Mouse (Mus musculus): ENCODE measurements at regions not wholly inside any gene's neighbourhood (a gene's known extent, or its start where the extent isn't known, plus 50 kb on each side); places are given as distances from the start of the nearest gene placed in this dataset.

GRCm38 (mm10) chr9:117836696-117837380 lies 203.5 kb upstream of the Azi2 start:
- H3K36me3 ChIP-seq (replicated peaks): no peaks in the 10 kb centered on the region
- no peaks in the 10 kb centered on the region for H3K9me3 ChIP-seq
- no peak for DNase-seq (ENCODE audit: extremely low spot score, low spot score)
- peaks cover 11% of the 10 kb centered on the region for H3K4me1 ChIP-seq
- no peaks in the 10 kb centered on the region for H3K27me3 ChIP-seq (ENCODE audit: poor library complexity, severe bottlenecking)
- H3K27ac ChIP-seq: no peak overlapping the region
- no peak overlapping the region for H3K4me3 ChIP-seq
- 69% methylated on average over 12 of the region's 12 CpGs for WGBS

GRCm38 (mm10) chr9:117833586-117833985 lies 203.9 kb upstream of the Rbms3 start:
- Histone ChIP-seq H3K27ac (no peak overlapping the region), H3K27me3 (ENCODE audit: poor library complexity, severe bottlenecking) (no peaks in the 10 kb centered on the region), H3K36me3 (replicated peaks) (no peaks in the 10 kb centered on the region), H3K9me3 (no peaks in the 10 kb centered on the region), H3K4me3 (no peak overlapping the region), H3K4me1 (peaks cover 11% of the 10 kb centered on the region)
- WGBS: 81% methylated on average over 6 of the region's 6 CpGs
- DNase-seq (ENCODE audit: extremely low spot score, low spot score): no peak

GRCm38 (mm10) chr9:117814661-117815060 lies 184.9 kb upstream of the Rbms3 start:
- no peaks in the 10 kb centered on the region for H3K27me3 ChIP-seq (ENCODE audit: poor library complexity, severe bottlenecking)
- H3K4me3 ChIP-seq: no peak overlapping the region
- H3K27ac ChIP-seq: peak overlapping the region; percentile 73
- DNase-seq (ENCODE audit: extremely low spot score, low spot score): peak; percentile 31
- 34% methylated on average over 4 of the region's 4 CpGs for WGBS
- H3K9me3 ChIP-seq: no peaks in the 10 kb centered on the region
- no peaks in the 10 kb centered on the region for H3K36me3 ChIP-seq (replicated peaks)
- H3K4me1 ChIP-seq: peaks cover 17% of the 10 kb centered on the region

GRCm38 (mm10) chr9:117813216-117813615 lies 183.5 kb upstream of the Rbms3 start:
- no peaks in the 10 kb centered on the region for H3K36me3 ChIP-seq (replicated peaks)
- no peak overlapping the region for H3K27ac ChIP-seq
- no peaks in the 10 kb centered on the region for H3K27me3 ChIP-seq (ENCODE audit: poor library complexity, severe bottlenecking)
- WGBS: 88% methylated on average over 9 of the region's 9 CpGs
- H3K9me3 ChIP-seq: no peaks in the 10 kb centered on the region
- no peak for DNase-seq (ENCODE audit: extremely low spot score, low spot score)
- no peak overlapping the region for H3K4me3 ChIP-seq
- peaks cover 17% of the 10 kb centered on the region for H3K4me1 ChIP-seq

- Histone ChIP-seq H3K27ac (no peak overlapping the region), H3K9me3 (no peaks in the 10 kb centered on the region), H3K4me1 (no peaks in the 10 kb centered on the region), H3K4me3 (no peak overlapping the region), H3K27me3 (ENCODE audit: poor library complexity, severe bottlenecking) (no peaks in the 10 kb centered on the region), H3K36me3 (replicated peaks) (no peaks in the 10 kb centered on the region)
- 82% methylated on average over 9 of the region's 9 CpGs for WGBS
- DNase-seq (ENCODE audit: extremely low spot score, low spot score): no peak
These were observed 176.1 kb upstream of the Rbms3 start for GRCm38 (mm10) chr9:117805812-117806211.

- Histone ChIP-seq H3K4me3 (no peak overlapping the region), H3K27ac (no peak overlapping the region), H3K36me3 (replicated peaks) (no peaks in the 10 kb centered on the region), H3K4me1 (peaks cover 5% of the 10 kb centered on the region; the same call in 1 of the 2 replicates), H3K9me3 (no peaks in the 10 kb centered on the region), H3K27me3 (ENCODE audit: poor library complexity, severe bottlenecking) (no peaks in the 10 kb centered on the region)
- DNase-seq (ENCODE audit: extremely low spot score, low spot score): no peak
- WGBS: 85% methylated on average over 5 of the region's 5 CpGs
These were observed 154.5 kb upstream of the Rbms3 start for GRCm38 (mm10) chr9:117784186-117784591.

- Histone ChIP-seq H3K27me3 (ENCODE audit: poor library complexity, severe bottlenecking) (no peaks in the 10 kb centered on the region), H3K4me3 (no peak overlapping the region), H3K36me3 (replicated peaks) (no peaks in the 10 kb centered on the region), H3K9me3 (no peaks in the 10 kb centered on the region), H3K27ac (no peak overlapping the region), H3K4me1 (peaks cover 7% of the 10 kb centered on the region; the same call in 1 of the 2 replicates)
- WGBS: 89% methylated on average over 6 of the region's 6 CpGs
- DNase-seq (ENCODE audit: extremely low spot score, low spot score): no peak
These were observed 124.9 kb upstream of the Rbms3 start for GRCm38 (mm10) chr9:117754651-117755050.

GRCm38 (mm10) chr9:117753466-117753865 lies 123.8 kb upstream of the Rbms3 start:
- H3K36me3 ChIP-seq (replicated peaks): no peaks in the 10 kb centered on the region
- H3K27ac ChIP-seq: no peak overlapping the region
- WGBS: 85% methylated on average over 3 of the region's 3 CpGs
- H3K27me3 ChIP-seq (ENCODE audit: poor library complexity, severe bottlenecking): no peaks in the 10 kb centered on the region
- H3K4me3 ChIP-seq: no peak overlapping the region
- H3K9me3 ChIP-seq: no peaks in the 10 kb centered on the region
- DNase-seq (ENCODE audit: extremely low spot score, low spot score): no peak
- peaks cover 2% of the 10 kb centered on the region; the same call in 1 of the 2 replicates for H3K4me1 ChIP-seq

- Histone ChIP-seq H3K27me3 (ENCODE audit: poor library complexity, severe bottlenecking) (no peaks in the 10 kb centered on the region), H3K4me1 (no peaks in the 10 kb centered on the region), H3K27ac (no peak overlapping the region), H3K4me3 (no peak overlapping the region), H3K9me3 (no peaks in the 10 kb centered on the region), H3K36me3 (replicated peaks) (no peaks in the 10 kb centered on the region)
- WGBS: 96% methylated on average over 8 of the region's 8 CpGs
- no peak for DNase-seq (ENCODE audit: extremely low spot score, low spot score)
These were observed 115.2 kb upstream of the Rbms3 start for GRCm38 (mm10) chr9:117744906-117745305.

GRCm38 (mm10) chr9:117729366-117729765 lies 99.7 kb upstream of the Rbms3 start:
- Histone ChIP-seq H3K36me3 (replicated peaks) (no peaks in the 10 kb centered on the region), H3K4me3 (no peak overlapping the region), H3K4me1 (no peaks in the 10 kb centered on the region), H3K27me3 (ENCODE audit: poor library complexity, severe bottlenecking) (no peaks in the 10 kb centered on the region), H3K9me3 (peaks cover 6% of the 10 kb centered on the region; the same call in 1 of the 2 replicates), H3K27ac (no peak overlapping the region)
- DNase-seq (ENCODE audit: extremely low spot score, low spot score): no peak
- WGBS: 93% methylated on average over 6 of the region's 6 CpGs

- no peak for DNase-seq (ENCODE audit: extremely low spot score, low spot score)
- H3K27me3 ChIP-seq (ENCODE audit: poor library complexity, severe bottlenecking): no peaks in the 10 kb centered on the region
- WGBS: 93% methylated on average over 7 of the region's 7 CpGs
- H3K4me1 ChIP-seq: no peaks in the 10 kb centered on the region
- H3K4me3 ChIP-seq: no peak overlapping the region
- no peak overlapping the region for H3K27ac ChIP-seq
- no peaks in the 10 kb centered on the region for H3K9me3 ChIP-seq
- no peaks in the 10 kb centered on the region for H3K36me3 ChIP-seq (replicated peaks)
These were observed 90.5 kb upstream of the Rbms3 start for GRCm38 (mm10) chr9:117720161-117720598.

- no peak overlapping the region for H3K4me3 ChIP-seq
- no peak for DNase-seq (ENCODE audit: extremely low spot score, low spot score)
- H3K9me3 ChIP-seq: no peaks in the 10 kb centered on the region
- no peaks in the 10 kb centered on the region for H3K27me3 ChIP-seq (ENCODE audit: poor library complexity, severe bottlenecking)
- H3K36me3 ChIP-seq (replicated peaks): no peaks in the 10 kb centered on the region
- 83% methylated on average over 4 of the region's 4 CpGs for WGBS
- H3K27ac ChIP-seq: no peak overlapping the region
- no peaks in the 10 kb centered on the region for H3K4me1 ChIP-seq
These were observed 87.6 kb upstream of the Rbms3 start for GRCm38 (mm10) chr9:117717346-117717745.

- Histone ChIP-seq H3K27ac (no peak overlapping the region), H3K36me3 (replicated peaks) (no peaks in the 10 kb centered on the region), H3K27me3 (ENCODE audit: poor library complexity, severe bottlenecking) (no peaks in the 10 kb centered on the region), H3K9me3 (no peaks in the 10 kb centered on the region), H3K4me3 (no peak overlapping the region), H3K4me1 (no peaks in the 10 kb centered on the region)
- DNase-seq (ENCODE audit: extremely low spot score, low spot score): no peak
- 90% methylated on average over 6 of the region's 6 CpGs for WGBS
These were observed 86.8 kb upstream of the Rbms3 start for GRCm38 (mm10) chr9:117716476-117716875.
